Mouse (Mus musculus) left cerebral cortex, postnatal 10 days (tissue): ENCODE data around the gene Zfp672. TPM values are rescaled to one million over a fixed set of nuclear protein-coding genes. Genes with fewer than 3 reads are reported as not detected.
"Not testable (repeated sequence)": the region's sequence is repeated elsewhere in the genome, so short reads cannot be mapped to it uniquely, and the experiment has no call there.

Experiments
- DNase-seq, 2 experiments: peaks; one replicate each; pipeline ENCODE4 v3.0.0; 2021 to 2022; ENCODE audit warnings: low spot score in 2 of 2, mixed read lengths in 1 of 2; ENCODE audit errors: extremely low spot score in 1 of 2
- intact Hi-C: fragments of 180-260 bp; cut with DNase I; formaldehyde crosslinking; loops from one replicate; pipeline ENCODE4 v1.15.1; 2025
- total RNA-seq, 2 experiments: library from RNA; stranded (reverse); gene quantifications; 2 replicates each; pipeline ENCODE4 v1.2.3; 2021

The Zfp672 gene
- total RNA-seq, 2 experiments from 2014 or later = 47.7 to 50.4 TPM

- peak in 1 of 2 experiments; percentile 40 for DNase-seq
- intact Hi-C loops = no loop called here
Observed at GRCm38 (mm10) chr11:58331149-58331495, 983 bp upstream of the Zfp672 start.

DNA sequence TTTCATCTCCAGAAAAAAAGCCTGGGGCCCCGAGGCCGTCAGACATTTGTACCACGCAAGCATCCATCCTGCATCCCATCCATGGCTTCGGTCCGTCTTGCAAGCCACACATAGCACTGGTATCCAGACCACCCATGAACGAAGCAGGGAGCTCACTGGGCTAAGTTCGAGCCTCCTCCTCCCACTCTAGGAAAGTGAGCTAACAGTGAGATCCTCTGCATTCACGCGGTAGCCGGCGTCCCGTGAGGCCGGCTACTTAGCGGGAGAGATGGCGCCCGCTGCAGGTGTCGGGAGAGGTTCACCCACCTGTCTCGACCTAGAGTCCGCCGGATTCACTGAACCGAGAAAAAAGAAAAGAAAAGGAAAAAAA, 248 bp downstream of the Zfp672 start:
- intact Hi-C loops = no loop called here
- no peak for DNase-seq

- DNase-seq = peak in 1 of 2 experiments; percentile 27
- intact Hi-C loops = no loop called here
Observed at GRCm38 (mm10) chr11:58326781-58327180, 3.4 kb downstream of the Zfp672 start.

DNA sequence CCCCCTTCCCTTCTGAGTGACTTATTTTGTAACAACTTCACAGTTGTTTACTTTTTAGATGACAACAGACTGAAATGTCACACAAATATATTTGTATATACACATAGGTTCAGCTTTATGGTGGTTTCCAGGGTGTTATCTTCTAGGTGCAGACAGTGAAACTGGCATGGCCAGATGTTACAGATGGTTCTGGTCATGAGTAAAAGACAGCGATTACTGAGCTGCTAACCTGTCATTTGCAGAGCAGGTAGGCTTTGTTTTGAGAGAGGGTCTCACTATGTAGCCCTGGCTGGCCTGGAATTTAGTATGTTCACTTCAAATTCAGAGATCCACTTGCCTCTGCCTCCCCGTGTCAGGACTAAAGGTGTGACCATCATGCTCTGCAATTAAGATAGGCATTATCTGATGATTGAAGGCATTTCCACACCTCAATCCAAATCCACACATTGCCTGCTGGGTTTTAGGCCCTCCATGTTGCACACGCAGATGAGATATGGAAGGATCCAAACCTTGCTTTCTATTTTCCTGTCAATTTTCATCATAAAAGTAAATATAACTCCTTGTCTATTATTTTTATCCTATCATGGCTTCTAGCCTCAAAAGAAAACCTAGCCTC, 5.4 kb downstream of the Zfp672 start:
- intact Hi-C loops = no loop called here
- no peak for DNase-seq

DNA sequence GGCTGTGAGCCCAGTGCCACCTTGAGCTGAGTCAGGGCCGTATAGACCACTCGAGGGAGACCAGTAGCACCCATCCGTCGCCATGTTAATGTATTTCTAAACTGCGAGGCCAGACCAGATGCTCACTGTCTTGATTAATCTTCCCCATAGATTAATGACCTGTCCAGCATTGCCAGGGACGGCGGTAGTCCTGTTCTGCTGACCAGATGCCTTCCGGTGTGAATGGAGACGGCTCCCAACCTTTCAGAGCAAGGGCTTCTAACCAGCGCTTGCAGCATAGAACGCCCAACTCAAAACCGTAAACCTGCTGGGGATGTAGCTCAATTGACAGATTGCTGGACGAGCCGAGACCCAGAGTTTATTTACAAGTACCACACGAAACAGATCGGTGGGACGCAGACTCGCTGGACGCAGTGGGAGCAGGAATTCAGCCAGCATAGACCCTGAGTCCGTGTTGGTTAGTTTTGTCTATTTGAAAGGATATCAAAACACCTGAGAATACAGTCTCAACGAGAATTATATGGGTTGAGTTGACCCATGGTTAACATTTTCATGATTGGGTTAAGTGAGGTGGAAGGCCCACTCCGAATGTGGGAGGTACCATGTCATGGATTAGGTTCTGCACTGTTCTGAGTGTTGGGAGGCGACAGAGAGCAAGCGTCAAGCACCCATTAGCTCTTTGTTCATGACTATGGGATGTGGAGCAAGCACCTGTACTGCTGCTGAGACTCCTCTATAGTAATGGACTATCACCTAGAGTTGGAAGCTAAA, 6.4 kb downstream of the Zfp672 start:
- intact Hi-C loops = no loop called here
- DNase-seq = no peak

DNA sequence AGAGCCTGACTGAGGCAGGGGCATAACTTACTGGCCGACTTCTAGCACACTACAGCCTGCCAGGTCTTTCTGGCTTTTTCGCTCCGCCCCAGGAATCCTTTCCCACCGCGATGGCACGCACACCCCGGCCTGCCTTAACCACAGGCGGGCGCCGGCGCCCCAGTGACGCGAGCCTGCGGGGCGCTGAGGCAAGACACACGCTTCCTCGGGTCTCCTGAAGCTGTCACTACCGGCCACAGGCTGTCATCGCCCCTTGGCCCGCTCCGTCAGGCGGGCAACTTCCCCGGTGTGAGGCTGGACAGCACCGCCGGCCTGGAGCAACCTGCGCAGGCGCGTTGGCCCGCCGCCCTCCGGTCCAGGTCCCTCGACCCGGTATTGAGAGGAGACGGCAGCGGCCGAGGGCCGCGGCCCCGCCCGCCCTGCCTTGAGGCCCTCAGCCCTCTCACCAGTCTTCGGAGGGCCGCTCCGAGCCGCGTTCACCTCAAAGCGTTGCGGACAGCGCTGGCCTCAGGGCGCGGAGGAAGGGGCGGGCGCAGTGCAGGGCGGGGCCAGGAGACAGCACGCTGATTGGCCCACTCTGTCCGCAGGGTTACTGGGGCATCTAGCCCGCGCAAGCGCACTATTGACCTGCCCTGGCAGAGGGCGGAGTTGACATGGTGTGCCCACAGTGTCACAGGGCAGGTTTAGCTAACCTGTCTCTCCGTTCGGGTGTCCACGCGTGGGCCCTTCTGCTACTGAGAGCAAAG, 7.1 kb downstream of the Zfp672 start:
- intact Hi-C loops = no loop called here
- DNase-seq = peak; percentile 94 to 98

DNA sequence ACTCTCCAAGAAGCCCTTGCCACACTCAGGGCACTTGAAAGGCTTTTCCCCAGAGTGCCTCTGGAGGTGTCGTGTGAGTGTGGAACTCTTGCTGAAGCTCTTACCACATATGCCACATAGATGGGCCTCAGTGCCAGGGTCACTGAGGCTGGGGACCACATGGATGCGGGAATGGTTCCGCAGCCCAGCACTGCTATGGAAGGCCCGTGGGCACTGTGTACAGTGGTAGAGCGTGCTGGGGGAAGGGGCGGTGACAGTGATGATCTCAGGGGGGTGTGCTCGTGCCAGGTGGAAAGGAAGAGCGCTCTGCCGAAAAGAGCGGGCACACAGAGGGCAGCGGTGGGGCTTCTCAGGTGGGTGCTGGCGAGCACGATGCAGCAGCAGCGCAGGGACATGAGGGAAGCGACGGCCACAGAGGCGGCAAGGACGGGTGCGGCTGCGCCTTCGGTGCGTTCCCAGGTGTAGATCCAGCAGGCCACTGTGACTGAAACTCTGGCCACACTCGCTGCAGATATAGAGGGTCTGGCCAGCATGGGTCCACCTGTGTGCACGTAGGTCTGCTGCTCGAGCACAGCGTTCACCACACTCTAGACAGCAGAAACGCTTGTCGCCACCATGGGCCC, 13.3 kb downstream of the Zfp672 start:
- no peak for DNase-seq
- intact Hi-C loops = no loop called here

DNA sequence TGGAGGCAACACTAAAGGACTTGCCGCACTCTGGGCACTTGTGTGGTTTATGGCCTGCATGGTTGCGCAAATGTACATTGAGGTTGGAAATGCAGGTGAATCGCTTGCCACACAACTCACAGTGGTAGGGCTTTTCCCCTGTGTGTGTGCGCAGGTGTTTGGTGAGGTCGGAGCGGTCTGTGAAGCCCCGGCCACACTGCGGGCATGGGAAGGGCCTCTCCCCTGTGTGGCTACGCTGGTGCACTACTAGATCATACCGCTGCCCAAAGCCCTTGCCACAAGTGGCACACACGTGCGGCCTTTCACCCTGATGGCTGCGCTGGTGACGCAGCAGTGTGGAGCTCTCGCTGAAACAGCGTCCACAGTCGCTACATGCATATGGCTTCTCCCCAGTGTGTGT, 13.8 kb downstream of the Zfp672 start:
- DNase-seq = no peak
- intact Hi-C loops = no loop called here

GRCm38 (mm10) chr11:58315536-58316168, 14.5 kb downstream of the Zfp672 start:
- intact Hi-C loops = no loop called here

DNA sequence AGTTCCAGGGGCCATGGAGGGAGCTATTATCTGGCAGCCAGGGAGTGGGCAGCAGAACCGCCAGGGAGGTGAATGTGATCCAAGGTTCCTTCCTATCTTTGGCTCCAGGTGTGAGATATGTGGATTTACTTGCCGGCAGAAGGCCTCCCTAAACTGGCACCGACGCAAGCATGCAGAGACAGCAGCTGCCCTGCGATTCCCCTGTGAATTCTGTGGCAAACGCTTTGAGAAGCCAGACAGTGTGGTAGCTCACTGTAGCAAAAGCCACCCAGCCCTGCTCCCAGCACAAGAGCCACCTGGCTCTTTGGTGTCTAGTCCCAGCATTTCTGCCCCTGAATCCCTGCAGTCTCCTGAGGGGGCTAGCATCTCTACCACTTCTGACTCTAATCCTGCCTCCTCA, 16.1 kb downstream of the Zfp672 start:
- intact Hi-C loops = no loop called here
- peak in 1 of 2 experiments; percentile 34 for DNase-seq

More at GRCm38 (mm10) chr11:58315536-58316168, 14.5 kb downstream of the Zfp672 start:
- no peak for DNase-seq

GRCm38 (mm10) chr11:58308661-58309060, 21.5 kb downstream of the Zfp672 start:
- peak in 1 of 2 experiments; percentile 42 for DNase-seq
- intact Hi-C loops = no loop called here

DNA sequence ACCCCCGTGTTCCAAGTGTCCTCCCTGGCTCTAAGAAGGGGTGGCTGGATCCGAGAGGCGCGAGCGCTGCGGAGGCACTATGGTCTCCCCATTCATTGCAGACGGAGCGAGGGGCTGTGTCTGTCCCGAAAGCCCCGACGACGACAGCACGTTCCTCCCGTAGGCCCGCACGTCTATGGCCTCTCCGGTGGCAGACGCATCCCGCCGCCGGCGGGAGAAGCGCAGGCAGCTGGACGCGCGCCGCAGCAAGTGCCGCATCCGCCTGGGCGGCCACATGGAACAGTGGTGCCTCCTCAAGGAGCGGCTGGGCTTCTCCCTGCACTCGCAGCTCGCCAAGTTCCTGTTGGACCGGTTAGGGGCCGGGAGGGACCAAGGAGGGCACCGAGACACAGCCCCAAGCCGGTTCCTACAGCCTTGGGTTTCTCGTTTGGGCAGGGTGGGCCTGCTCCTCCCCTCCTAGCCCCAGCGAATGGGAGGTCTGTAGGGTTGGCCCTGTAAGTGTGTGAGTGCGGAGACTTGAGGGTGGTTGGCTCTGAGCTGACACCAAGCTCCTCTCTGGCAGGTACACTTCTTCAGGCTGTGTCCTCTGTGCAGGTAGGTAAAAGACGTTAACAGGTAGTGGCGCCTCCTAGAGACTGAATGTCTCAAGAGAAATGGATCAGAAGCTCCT, 22.6 kb downstream of the Zfp672 start:
- intact Hi-C loops = no loop called here
- peak in 1 of 2 experiments; percentile 70 for DNase-seq

DNA sequence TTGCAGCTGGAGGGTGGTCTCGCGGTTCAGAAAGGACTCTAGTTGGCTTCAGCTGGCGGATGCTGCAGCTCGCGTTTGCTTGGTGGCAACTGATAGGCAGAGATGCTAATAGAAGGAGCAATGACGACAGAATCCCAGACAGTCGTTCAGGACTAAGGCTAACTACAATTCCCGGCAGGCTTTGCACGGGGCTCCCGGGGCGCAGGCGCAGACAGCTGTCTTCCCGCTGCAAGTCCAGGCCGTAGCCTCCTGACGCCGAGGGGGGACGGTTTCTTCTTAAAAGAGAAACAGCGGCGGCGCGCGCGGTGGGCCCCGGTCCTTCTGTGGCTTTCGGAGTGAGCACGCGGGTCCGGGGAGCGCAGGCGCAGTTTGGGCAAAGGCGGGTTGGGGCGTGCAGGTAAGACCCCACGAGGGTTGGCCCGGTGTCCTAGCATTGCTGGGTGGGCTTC, 23.3 kb downstream of the Zfp672 start, which contains the start of gene Zfp692:
Zfp692 (plus strand) TSS at position 210 of the 449 bp plus-strand sequence.
- intact Hi-C loops = no loop called here

GRCm38 (mm10) chr11:58305299-58305698, 24.8 kb downstream of the Zfp672 start:
- DNase-seq, intact Hi-C loops: not testable (repeated sequence)

More for the DNA sequence above, 23.3 kb downstream of the Zfp672 start, which contains the start of gene Zfp692:
- peak; percentile 97 for DNase-seq

- intact Hi-C loops = loop anchor here (5.0 kb wide), 1 partner anchor 126 kb away; no protein-coding TSS in a partner anchor
- DNase-seq = no peak
Observed at GRCm38 (mm10) chr11:58303594-58303993, 26.5 kb downstream of the Zfp672 start.

DNA sequence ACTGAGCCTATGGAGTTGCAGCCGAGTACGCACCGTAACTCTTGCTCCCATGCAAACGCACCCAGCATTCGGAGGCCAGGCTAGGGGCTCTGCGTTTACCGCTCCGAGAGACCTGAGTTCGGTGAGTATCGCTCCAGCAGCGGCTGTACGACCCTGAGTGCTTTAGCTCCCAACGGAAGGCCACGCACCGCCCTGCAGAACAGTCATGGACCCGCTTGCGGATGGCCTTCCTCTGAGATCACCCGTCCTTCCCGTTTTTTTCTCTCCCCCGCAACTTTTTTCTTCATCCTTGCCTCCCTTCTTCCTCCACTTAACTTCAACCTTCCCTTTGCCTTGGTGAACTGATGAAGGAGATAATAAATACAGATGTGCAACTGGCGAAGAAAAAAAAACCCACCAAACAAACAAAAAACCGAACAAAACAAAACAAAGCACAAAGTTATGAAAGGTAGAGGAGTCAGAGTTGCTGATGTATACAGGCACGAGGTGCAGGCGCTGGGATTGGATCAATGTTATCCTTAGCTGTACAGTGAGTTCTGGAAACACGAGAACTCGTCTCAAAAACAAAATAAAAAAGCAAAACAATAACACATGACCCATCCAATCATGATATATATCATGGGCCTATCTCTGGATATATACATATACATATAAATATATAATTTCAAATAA, 27.2 kb downstream of the Zfp672 start:
- DNase-seq = no peak
- intact Hi-C loops = loop anchor here (5.0 kb wide), 1 partner anchor 126 kb away; no protein-coding TSS in a partner anchor
